Mouse (Mus musculus) urinary bladder, adult 18-20 months (tissue): Measurements from ENCODE around the gene Rpl32.

ENCODE experiments used
- DNase-seq, 2 experiments: peaks; one replicate each; pipeline ENCODE4 v3.0.0; 2022; ENCODE audit warnings: low spot score in 2 of 2, mixed read lengths in 2 of 2

Gene Rpl32

GRCm38 (mm10) chr6:115815041-115815440 lies 6.5 kb upstream of the Rpl32 start:
- no peak for DNase-seq

GRCm38 (mm10) chr6:115814104-115814503 lies 5.6 kb upstream of the Rpl32 start:
- DNase-seq: no peak

- no peak for DNase-seq
Observed at GRCm38 (mm10) chr6:115811606-115812005, 3.1 kb upstream of the Rpl32 start.

- no peak for DNase-seq
Observed at GRCm38 (mm10) chr6:115808196-115808487, 405 bp downstream of the Rpl32 start.

GRCm38 (mm10) chr6:115807464-115808195 lies 917 bp downstream of the Rpl32 start:
- DNase-seq: no peak

- no peak for DNase-seq
Observed at GRCm38 (mm10) chr6:115804432-115805192, 3.9 kb downstream of the Rpl32 start.

GRCm38 (mm10) chr6:115803541-115804382 lies 4.8 kb downstream of the Rpl32 start:
- peak; percentile 35 to 60 for DNase-seq

GRCm38 (mm10) chr6:115801811-115802210 lies 6.7 kb downstream of the Rpl32 start:
- DNase-seq: no peak

- no peak for DNase-seq
Observed at GRCm38 (mm10) chr6:115792691-115793215, 15.8 kb downstream of the Rpl32 start.

- peak in 1 of 2 experiments; percentile 25 for DNase-seq
Observed at GRCm38 (mm10) chr6:115791842-115792686, 16.5 kb downstream of the Rpl32 start.

GRCm38 (mm10) chr6:115791016-115791415 lies 17.5 kb downstream of the Rpl32 start:
- no peak for DNase-seq

- DNase-seq: no peak
Observed at GRCm38 (mm10) chr6:115782781-115783180, 25.8 kb downstream of the Rpl32 start.

GRCm38 (mm10) chr6:115776363-115776762 lies 32.2 kb downstream of the Rpl32 start:
- DNase-seq: no peak

- no peak for DNase-seq
Observed at GRCm38 (mm10) chr6:115775838-115776237, 32.7 kb downstream of the Rpl32 start.

GRCm38 (mm10) chr6:115774501-115774921 lies 34.0 kb downstream of the Rpl32 start, which contains the start of gene Cand2:
Cand2 (plus strand) TSS chr6:115774538.
- no peak for DNase-seq

- DNase-seq: peak in 1 of 2 experiments; percentile 33
Observed at GRCm38 (mm10) chr6:115773966-115774413, 34.6 kb downstream of the Rpl32 start.

- no peak for DNase-seq
Observed at GRCm38 (mm10) chr6:115772604-115773003, 35.9 kb downstream of the Rpl32 start.

- no peak for DNase-seq
Observed at GRCm38 (mm10) chr6:115772201-115772600, 36.3 kb downstream of the Rpl32 start.

GRCm38 (mm10) chr6:115770852-115771251 lies 37.7 kb downstream of the Rpl32 start:
- DNase-seq: no peak

GRCm38 (mm10) chr6:115770059-115770670 lies 38.4 kb downstream of the Rpl32 start:
- DNase-seq: no peak
